Mouse (Mus musculus): ENCODE data around the gene Arl6ip1. TPM values are rescaled to one million over a fixed set of nuclear protein-coding genes. Genes with fewer than 3 reads are reported as not detected.

Gene Arl6ip1
- polyA plus RNA-seq, 1 experiment from 2014 or later, result 353 TPM

Other genes starting within 250 kb of the Arl6ip1 start
- 459 and 526 TPM in 2 replicates for gene Rps15a, start 13.5 kb downstream of the Arl6ip1 start, polyA plus RNA-seq (2016; fragmentation: Nextera tagmentation; extraction: Ambion mirVana)
- 12.4 and 13.6 TPM in 2 replicates for gene Smg1, start 114.0 kb upstream of the Arl6ip1 start, polyA plus RNA-seq (2016; fragmentation: Nextera tagmentation; extraction: Ambion mirVana)

Data from heart, embryonic 10.5 days (tissue).